Mouse (Mus musculus) frontal cortex, adult (tissue): ENCODE measurements around the gene Ppp2r2c.

Source experiments
- ATAC-seq: cut with Nextera tagmentation; 2 replicates; pipeline ENCODE4 v1.9.2; 2017; ENCODE audit warnings: mild to moderate bottlenecking, moderate library complexity, mixed read lengths; ENCODE audit not compliant: low TSS enrichment

The Ppp2r2c gene

DNA sequence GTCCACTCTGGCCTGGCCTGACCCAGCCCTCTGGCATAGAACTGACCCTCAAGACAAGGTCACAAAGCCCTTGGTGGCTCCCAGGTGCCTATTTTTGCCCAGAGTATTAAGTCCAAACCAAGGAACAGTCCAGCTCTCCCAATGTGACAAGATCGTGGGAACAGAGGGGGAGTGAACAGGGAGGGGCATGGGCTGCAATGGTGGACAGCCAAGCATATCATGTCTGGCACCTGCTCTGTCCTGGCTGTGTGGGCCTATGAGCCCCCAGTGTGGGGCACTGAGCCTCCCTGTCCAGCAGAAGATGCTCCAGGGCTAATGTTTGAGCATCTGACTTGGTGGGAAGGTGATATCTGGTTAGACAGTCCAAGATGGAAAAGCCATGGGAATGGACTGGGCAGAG is 118.3 kb downstream of the Ppp2r2c start:
- ATAC-seq = no peak

DNA sequence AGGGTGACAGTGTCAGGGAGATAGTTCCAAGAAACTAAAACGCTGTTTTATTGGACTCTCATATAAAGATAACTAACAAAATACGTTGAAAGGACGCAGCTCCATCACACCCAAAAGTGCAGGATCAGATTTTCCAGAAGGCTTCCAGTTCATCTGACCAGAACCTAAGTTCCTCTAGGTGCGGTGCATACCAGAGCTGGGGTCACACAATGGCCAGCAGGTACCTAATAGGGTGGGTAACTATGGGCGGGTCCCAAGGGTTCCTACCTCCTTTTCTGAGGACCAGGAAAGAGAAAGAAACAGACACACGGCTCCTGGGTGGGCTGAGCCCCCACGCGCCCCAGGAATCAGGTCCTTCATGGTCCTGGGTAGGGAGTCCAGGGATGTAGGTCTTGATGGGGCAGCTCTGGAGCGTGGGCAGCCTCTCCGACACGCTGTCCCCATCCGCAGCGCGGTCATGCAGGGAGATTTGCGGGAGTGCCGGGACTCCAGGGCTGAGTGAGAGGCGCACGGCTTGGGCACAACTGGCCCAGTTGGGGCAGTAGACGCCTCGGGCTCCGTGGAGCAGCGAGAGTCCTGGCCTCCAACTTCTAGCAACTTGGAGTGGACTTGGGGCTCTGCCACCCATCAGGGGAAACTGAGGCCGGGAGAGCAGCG is 119.9 kb downstream of the Ppp2r2c start:
- ATAC-seq = peak; percentile 23; the same call in 1 of the 2 replicates

DNA sequence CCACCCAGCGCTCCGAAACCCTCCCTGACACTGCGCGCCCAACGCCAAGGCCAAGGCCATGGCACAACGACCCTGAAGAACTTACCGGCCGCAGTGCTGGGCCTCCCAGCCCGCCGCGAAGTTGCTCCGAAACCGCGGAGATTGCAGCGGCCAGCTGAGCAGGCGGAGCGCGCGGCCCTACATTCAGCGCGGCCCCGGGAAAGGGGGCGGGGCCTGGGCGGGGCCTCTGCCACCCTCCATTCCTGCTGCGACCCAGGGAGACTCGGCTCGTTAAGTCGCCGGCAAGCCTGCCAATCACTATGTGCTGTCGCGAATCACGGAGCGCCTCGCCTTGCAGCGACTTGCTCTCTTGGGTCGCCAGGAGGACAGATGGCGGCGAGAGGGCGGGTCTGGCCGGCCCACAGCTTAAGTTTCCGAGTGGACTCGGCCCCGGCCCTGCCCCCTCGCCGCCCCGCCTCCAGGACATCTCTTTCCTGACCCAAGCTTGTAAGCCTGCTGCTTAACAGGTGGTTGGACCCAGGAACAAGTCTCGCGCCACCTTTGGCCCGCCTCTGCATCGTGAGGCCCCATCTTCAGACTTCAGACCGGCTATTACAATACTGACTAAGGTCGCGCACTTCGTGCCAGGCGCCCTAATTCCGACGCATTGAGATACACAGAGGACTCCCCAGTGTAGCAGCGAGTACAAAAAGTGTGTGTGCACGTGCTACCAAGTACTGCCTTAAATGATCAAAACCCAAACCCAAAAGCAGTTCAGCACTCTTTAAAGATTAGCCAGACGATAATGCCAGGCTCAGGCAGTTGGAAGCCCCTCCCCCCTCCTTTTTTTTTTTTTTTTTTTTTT is 120.7 kb downstream of the Ppp2r2c start, which contains the start of gene Wfs1:
TSS of gene Wfs1 (minus strand) at position 425 of the 844 bp plus-strand sequence.
- peak; percentile 99 for ATAC-seq

DNA sequence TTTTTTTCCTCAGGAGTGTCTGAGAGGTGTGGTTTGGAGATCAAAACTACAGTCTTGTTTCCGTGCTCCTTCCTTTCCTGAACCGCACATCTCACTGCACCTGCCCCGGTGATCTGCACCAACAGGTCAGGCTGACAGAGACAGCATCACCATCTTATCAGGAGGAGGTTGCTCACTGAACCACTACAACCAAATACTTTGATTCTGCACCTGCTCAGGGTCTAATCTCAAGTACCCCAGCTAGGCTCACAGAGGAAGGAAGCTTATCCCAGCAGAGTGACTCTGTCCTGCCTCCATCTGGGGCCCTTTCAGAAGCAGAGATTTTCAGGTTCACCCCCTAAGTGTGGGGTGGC is 121.3 kb downstream of the Ppp2r2c start:
- no peak for ATAC-seq

DNA sequence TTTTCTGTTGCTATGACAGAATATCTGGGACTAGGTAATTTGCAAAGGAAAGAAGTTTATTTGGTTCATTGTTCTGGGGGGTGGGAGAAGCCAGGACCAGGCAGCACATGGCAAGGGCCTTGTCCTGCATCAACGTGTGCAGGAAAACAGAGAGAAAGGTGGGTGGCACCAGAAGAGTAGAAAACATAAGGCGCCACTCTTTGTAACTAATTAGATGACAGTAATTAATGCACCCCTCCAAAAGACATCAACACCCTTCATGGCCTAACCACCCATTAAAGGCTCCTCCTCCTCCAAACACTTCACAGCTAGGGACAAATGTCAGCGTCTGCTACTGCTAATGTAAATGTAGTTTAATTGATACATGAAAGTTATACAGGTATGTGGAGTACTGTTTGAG is 121.9 kb downstream of the Ppp2r2c start:
- no peak for ATAC-seq

DNA sequence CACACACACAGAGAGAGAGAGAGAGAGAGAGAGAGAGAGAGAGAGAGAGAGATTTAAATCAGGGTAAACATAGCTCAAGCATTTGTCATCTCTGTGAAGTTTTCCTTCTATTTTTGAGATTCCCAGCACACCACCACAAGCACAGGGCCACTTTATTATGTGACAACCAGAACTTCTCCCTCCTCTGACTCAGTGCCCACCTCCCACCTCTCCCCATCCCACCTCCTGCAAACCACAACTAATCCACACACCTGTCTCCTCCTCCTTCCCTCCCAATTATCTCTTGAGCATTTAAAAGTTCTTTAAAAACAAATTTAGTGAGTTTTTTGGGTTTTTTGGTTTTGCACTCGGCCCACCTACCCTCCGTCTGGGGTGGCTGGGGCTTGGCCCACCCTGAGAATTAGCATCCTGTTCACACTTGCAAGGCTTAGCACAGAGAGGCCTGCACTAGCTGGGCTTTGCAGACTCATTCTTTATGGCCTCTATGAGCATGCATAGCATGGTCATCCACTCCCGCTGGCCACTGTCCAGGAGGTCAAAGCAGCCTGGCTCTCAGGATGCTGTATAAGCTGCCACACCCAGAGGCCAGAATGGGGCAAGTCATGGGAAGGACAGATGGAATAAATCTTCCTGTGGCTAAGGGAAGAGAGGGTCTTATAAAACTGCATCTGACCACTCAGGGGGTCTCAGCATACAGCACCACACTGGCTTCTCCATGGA is 122.5 kb downstream of the Ppp2r2c start:
- no peak for ATAC-seq

DNA sequence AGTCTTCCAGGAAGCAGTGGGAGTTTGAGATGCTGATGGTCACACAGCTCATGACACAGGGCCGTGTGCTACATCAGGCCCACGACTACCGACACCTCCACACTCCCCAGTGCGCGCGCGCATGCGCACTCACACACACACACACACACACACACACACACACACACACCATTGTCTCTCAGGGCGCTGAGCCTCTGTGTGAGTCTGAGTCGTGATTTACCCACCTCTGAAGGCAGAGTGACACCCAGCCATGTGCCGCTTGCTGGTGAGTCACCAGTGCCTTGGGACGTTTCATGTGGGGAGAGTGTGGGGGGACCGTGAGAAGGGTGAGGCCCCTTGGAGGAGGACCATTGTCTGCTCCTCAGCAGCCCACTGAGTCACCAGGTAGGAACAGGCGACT is 128.1 kb downstream of the Ppp2r2c start:
- peak; percentile 76 for ATAC-seq

DNA sequence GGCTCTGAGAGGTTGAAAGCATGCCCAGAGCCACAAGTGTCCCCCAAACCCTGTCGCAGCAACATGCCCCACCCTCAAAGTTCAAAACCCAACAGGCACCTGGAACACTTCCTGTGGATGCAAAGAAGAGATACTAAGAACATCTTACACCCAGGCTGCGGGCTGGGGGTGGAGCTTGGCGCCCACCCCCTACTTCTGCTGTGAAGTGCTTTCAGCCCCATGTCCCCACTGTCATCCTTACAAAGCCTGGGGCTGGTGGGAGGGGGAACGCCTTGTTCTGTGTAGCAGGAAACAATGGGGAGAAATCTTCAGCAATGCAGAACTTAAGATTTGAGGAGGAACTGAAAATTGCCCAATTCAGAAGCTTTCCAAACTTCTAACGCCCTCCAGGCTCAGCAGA is 129.7 kb downstream of the Ppp2r2c start:
- ATAC-seq = no peak

DNA sequence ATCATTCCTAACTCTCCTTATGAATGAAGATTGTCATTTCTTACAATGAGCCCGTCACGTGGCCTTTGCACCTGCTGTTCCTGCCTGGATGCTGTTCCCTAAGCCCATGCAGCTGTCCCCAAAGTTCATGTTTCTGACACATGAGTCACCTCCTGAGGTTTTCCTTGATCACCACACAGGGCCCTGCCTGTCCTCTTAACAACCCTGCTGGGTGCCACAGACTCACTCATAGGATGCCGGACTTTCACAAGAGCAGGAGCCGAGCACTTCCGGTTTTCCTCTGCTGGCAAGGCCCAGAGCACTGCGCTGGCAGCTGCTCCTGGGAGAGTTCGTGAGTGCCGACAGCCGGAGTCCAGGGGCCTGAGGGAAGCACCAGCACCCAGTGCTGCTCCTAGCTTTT is 132.7 kb downstream of the Ppp2r2c start:
- ATAC-seq = no peak

DNA sequence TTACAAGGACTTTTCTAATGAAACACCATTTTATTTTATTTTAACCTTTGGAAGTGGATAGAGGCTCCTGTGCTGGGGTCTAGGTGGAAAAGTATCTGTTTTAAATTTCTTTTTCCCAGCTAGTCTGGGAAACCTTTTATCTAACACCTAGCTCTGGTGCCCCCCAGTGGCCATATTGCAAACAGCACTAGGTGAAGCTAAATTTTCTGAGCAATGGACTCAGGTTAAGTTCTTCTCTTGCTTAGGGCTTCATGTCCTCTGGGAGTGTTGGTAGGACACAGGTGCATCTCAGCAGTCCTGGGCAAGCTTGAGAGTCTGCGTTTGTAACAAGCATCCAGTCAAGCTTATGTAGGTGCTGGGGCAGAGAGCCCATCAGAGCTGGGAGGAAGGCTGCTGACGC is 133.7 kb downstream of the Ppp2r2c start:
- peak; percentile 59; the same call in 1 of the 2 replicates for ATAC-seq
